Comparison of ENCODE assay signal across 19 mouse cellular contexts in the genomic region with DNA sequence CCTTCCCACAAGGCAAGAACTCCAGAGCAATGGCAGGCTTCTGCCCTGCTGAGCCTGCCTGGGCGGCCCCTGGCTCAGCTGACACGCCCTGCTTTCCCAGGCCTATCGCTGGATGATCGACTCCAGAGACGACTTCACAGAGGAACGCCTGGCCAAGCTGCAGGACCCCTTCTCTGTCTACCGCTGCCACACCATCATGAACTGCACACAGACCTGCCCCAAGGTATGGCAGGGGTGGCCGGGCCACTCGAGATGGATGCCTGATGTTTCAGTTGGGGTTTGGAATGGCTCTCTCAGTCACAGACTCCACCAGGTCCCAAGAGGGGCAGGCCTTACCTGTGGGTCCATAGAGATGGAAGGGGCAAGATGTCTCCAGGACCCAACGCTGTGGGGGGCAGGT. TPM values are rescaled to one million over a fixed set of nuclear protein-coding genes. Genes with fewer than 3 reads are reported as not detected.
A peak's percentile ranks its signal among the peaks of the same experiment; 100 is the strongest.
DNase-seq lines count a peak whose midpoint lies in the region; ATAC-seq and TF ChIP-seq lines count a peak whose summit lies in the region.
"Had no signal": no experiment of that assay in that cellular context is flagged by ENCODE, and none has a peak within 500 bp of the region (broad histone marks: within the 10 kb centered on the region; RNA-seq: fewer than 3 reads in every experiment).

No protein-coding gene starts in this region.

- no peaks in the 10 kb centered on the region for H3K27me3 ChIP-seq in kidney, embryonic 16.5 days (ENCODE audit: insufficient read depth, low read length)
- H3K27me3 ChIP-seq in intestine, embryonic 16.5 days (replicated peaks; ENCODE audit: control insufficient read depth, insufficient read depth, low read length) = no peaks in the 10 kb centered on the region
- no peaks in the 10 kb centered on the region for H3K27me3 ChIP-seq in stomach, postnatal 0 days (ENCODE audit: control insufficient read depth, insufficient read depth, low read length)
- H3K27me3 ChIP-seq: embryonic facial prominence, embryonic 12.5 days; forebrain, embryonic 12.5 days; heart, embryonic 13.5 days had no signal

- no peak for ATAC-seq in kidney, embryonic 16.5 days (ENCODE audit: low FRiP score, low TSS enrichment)
- peak; percentile 29 for ATAC-seq in intestine, embryonic 16.5 days
- no peak for ATAC-seq in stomach, postnatal 0 days (ENCODE audit: low FRiP score, low TSS enrichment)
- ATAC-seq in megakaryocyte, adult 5-6 weeks (ENCODE audit: poor library complexity, severe bottlenecking) = no peak
- ATAC-seq: forebrain, embryonic 16.5 days had no signal

- TF ChIP-seq EP300 in stomach, postnatal 0 days (optimal IDR thresholded peaks at IDR 0.05) = no peak

- H3K4me2 ChIP-seq in kidney, embryonic 16.5 days (replicated peaks; ENCODE audit: low read depth, low read length) = no peak overlapping the region
- H3K4me2 ChIP-seq in intestine, embryonic 16.5 days (ENCODE audit: low read depth, low read length) = no peak overlapping the region
- peak overlapping the region; percentile 26 for H3K4me2 ChIP-seq in stomach, postnatal 0 days (replicated peaks; ENCODE audit: low read depth)
- H3K4me2 ChIP-seq: embryonic facial prominence, embryonic 12.5 days; forebrain, embryonic 12.5 days; heart, embryonic 13.5 days had no signal

- peaks cover 51% of the 10 kb centered on the region for H3K36me3 ChIP-seq in kidney, embryonic 16.5 days (ENCODE audit: insufficient read depth, low read length)
- peaks cover 22% of the 10 kb centered on the region for H3K36me3 ChIP-seq in intestine, embryonic 16.5 days (ENCODE audit: control insufficient read depth, insufficient read depth, low read length)
- H3K36me3 ChIP-seq in stomach, postnatal 0 days (ENCODE audit: control insufficient read depth, insufficient read depth, low read length) = peaks cover 32% of the 10 kb centered on the region

- H3K9ac ChIP-seq in kidney, embryonic 16.5 days (replicated peaks; ENCODE audit: low read length) = no peak overlapping the region
- peak overlapping the region; percentile 25; the same call in 1 of the 2 replicates for H3K9ac ChIP-seq in intestine, embryonic 16.5 days (ENCODE audit: low read depth, low read length)
- H3K9ac ChIP-seq in stomach, postnatal 0 days (ENCODE audit: low read length) = no peak overlapping the region
- H3K9ac ChIP-seq: embryonic facial prominence, embryonic 12.5 days; forebrain, embryonic 12.5 days; heart, embryonic 13.5 days had no signal

- no peak for TF ChIP-seq CTCF in stomach, postnatal 0 days (IDR thresholded peaks at IDR 0.05; ENCODE audit: low read depth)

- H3K27ac ChIP-seq in kidney, embryonic 16.5 days (ENCODE audit: low read length) = no peak overlapping the region
- H3K27ac ChIP-seq in intestine, embryonic 16.5 days (ENCODE audit: low read length) = peak overlapping the region; percentile 26
- peak overlapping the region; percentile 74 for H3K27ac ChIP-seq in stomach, postnatal 0 days (replicated peaks)
- H3K27ac ChIP-seq: embryonic facial prominence, embryonic 12.5 days; forebrain, embryonic 12.5 days; heart, embryonic 13.5 days had no signal

- WGBS in kidney, embryonic 16.5 days = 84% methylated on average over 10 of the region's 10 CpGs
- 59% methylated on average over 10 of the region's 10 CpGs for WGBS in intestine, embryonic 16.5 days
- 57% methylated on average over 10 of the region's 10 CpGs for WGBS in stomach, postnatal 0 days

- peaks cover 3% of the 10 kb centered on the region; the same call in 1 of the 2 replicates for H3K9me3 ChIP-seq in kidney, embryonic 16.5 days (ENCODE audit: low read length)
- H3K9me3 ChIP-seq in intestine, embryonic 16.5 days (ENCODE audit: control insufficient read depth, low read length) = no peaks in the 10 kb centered on the region
- no peaks in the 10 kb centered on the region for H3K9me3 ChIP-seq in stomach, postnatal 0 days (ENCODE audit: control insufficient read depth, low read length)

- peak; percentile 10 for DNase-seq in kidney, postnatal 10 days
- peak; percentile 40 for DNase-seq in testis, postnatal 10 days (ENCODE audit: low spot score)
- DNase-seq in testis, postnatal 14 days (ENCODE audit: low spot score) = no peak
- DNase-seq in stomach, postnatal 0 days (ENCODE audit: low spot score) = peak; percentile 41
- no peak for DNase-seq in gastrocnemius, postnatal 4 days (ENCODE audit: low spot score in 2 of 2)
- DNase-seq: cerebellum, adult 11 months; cerebellum, adult 8-10 months; cerebellum, postnatal 14 days; embryo, embryonic 11 days; gastrocnemius, postnatal 10 days; heart, postnatal 36 days had no signal

- H3K4me1 ChIP-seq in kidney, embryonic 16.5 days (ENCODE audit: insufficient read depth, low read length) = peaks cover 7% of the 10 kb centered on the region; the same call in 1 of the 2 replicates
- H3K4me1 ChIP-seq in intestine, embryonic 16.5 days (ENCODE audit: control insufficient read depth, insufficient read depth, low read length) = peaks cover 12% of the 10 kb centered on the region
- H3K4me1 ChIP-seq in stomach, postnatal 0 days (replicated peaks; ENCODE audit: control insufficient read depth, insufficient read depth) = no peaks in the 10 kb centered on the region
- H3K4me1 ChIP-seq: embryonic facial prominence, embryonic 12.5 days; forebrain, embryonic 12.5 days had no signal

- no peak overlapping the region for H3K4me3 ChIP-seq in kidney, embryonic 16.5 days (ENCODE audit: low read length)
- H3K4me3 ChIP-seq in intestine, embryonic 16.5 days (ENCODE audit: low read length) = no peak overlapping the region
- no peak overlapping the region for H3K4me3 ChIP-seq in stomach, postnatal 0 days (ENCODE audit: low read depth, low read length)
- H3K4me3 ChIP-seq: embryonic facial prominence, embryonic 12.5 days; forebrain, embryonic 12.5 days; heart, embryonic 13.5 days had no signal

RNA-seq across cellular contexts. Expression of gene Atp13a2, which starts 9.4 kb away (rescaled TPM):
- 48.9 and 50.7 TPM in 2 replicates for polyA plus RNA-seq in kidney, embryonic 16.5 days (2015; fragmentation: Nextera tagmentation; extraction: Ambion mirVana)
- polyA plus RNA-seq in intestine, embryonic 16.5 days (2015; fragmentation: Nextera tagmentation; extraction: Ambion mirVana) = 29.3 and 31.5 TPM in 2 replicates
- 14.4 and 15.9 TPM in 2 replicates for polyA plus RNA-seq in stomach, postnatal 0 days (2015; fragmentation: Nextera tagmentation; extraction: Ambion mirVana)
- total RNA-seq in gastrocnemius, postnatal 4 days (2021) = 10 to 100 TPM; 28.4 to 28.6 TPM
- total RNA-seq in megakaryocyte, adult 5-6 weeks (2015) = 25.1 and 29.7 TPM in 2 replicates
- 37.2 and 43.5 TPM in 2 replicates for total RNA-seq in megakaryocyte, adult 5-6 weeks (2017)

RNA-seq across cellular contexts. Expression of gene Sdhb, which starts 16.3 kb away (rescaled TPM):
- polyA plus RNA-seq in kidney, embryonic 16.5 days (2015; fragmentation: Nextera tagmentation; extraction: Ambion mirVana) = 520 and 550 TPM in 2 replicates
- 671 and 689 TPM in 2 replicates for polyA plus RNA-seq in intestine, embryonic 16.5 days (2015; fragmentation: Nextera tagmentation; extraction: Ambion mirVana)
- 374 and 382 TPM in 2 replicates for polyA plus RNA-seq in stomach, postnatal 0 days (2015; fragmentation: Nextera tagmentation; extraction: Ambion mirVana)
- total RNA-seq in gastrocnemius, postnatal 4 days (2021) = 100 to 1,000 TPM; 295 to 300 TPM
- total RNA-seq in megakaryocyte, adult 5-6 weeks (2015) = 182 and 183 TPM in 2 replicates
- total RNA-seq in megakaryocyte, adult 5-6 weeks (2017) = 110 and 120 TPM in 2 replicates

RNA-seq across cellular contexts. Expression of gene Mfap2, which starts 32.9 kb away (rescaled TPM):
- polyA plus RNA-seq in kidney, embryonic 16.5 days (2015; fragmentation: Nextera tagmentation; extraction: Ambion mirVana) = 442 and 470 TPM in 2 replicates
- polyA plus RNA-seq in intestine, embryonic 16.5 days (2015; fragmentation: Nextera tagmentation; extraction: Ambion mirVana) = 312 and 334 TPM in 2 replicates
- 244 and 247 TPM in 2 replicates for polyA plus RNA-seq in stomach, postnatal 0 days (2015; fragmentation: Nextera tagmentation; extraction: Ambion mirVana)
- 100 to 1,000 TPM; 175 to 183 TPM for total RNA-seq in gastrocnemius, postnatal 4 days (2021)
- total RNA-seq in megakaryocyte, adult 5-6 weeks (2015) = not detected in 2 replicates
- not detected in 2 replicates for total RNA-seq in megakaryocyte, adult 5-6 weeks (2017)
- total RNA-seq: common myeloid progenitor, adult 5-6 weeks had no signal

Comparison
In these comparisons a context has a peak if more than half of its experiments do, and no peak if none do; other contexts are left out.
1. DNase-seq: peak in kidney, postnatal 10 days (single experiment), testis, postnatal 10 days (single experiment) and stomach, postnatal 0 days (single experiment); none in testis, postnatal 14 days (single experiment) and gastrocnemius, postnatal 4 days (0 of 2).